Mouse (Mus musculus): ENCODE results near the gene 1700067P10Rik. TPM values are rescaled to one million over a fixed set of nuclear protein-coding genes. Genes with fewer than 3 reads are reported as not detected.
A peak's percentile ranks its signal among the peaks of the same experiment; 100 is the strongest.

1700067P10Rik gene
- polyA plus RNA-seq, 1 experiment from 2014 or later: not detected

DNA sequence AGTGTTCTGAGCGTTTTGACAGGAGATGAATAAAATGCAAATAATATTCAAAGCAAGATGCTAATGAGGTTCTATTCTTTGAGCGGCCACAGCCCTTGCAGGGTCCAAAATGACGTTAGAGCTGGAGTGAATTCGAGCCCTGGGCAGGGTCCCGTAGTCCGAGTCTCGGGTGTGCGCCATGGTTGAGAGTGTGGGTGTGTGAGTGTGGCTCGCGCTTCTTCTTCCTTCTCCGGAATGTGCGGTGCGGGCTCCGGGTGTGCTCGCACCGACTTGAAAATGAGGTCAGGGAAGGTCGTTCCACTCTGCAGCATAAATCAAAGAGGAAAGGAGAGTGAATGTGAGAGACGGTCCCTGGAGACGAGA, 9.4 kb downstream of the 1700067P10Rik start:
- Histone ChIP-seq H3K27me3 (replicated peaks; ENCODE audit: control insufficient read depth, insufficient read depth, low read length) (peaks cover 57% of the 10 kb centered on the region), H3K27ac (ENCODE audit: low read depth) (no peak overlapping the region)

DNA sequence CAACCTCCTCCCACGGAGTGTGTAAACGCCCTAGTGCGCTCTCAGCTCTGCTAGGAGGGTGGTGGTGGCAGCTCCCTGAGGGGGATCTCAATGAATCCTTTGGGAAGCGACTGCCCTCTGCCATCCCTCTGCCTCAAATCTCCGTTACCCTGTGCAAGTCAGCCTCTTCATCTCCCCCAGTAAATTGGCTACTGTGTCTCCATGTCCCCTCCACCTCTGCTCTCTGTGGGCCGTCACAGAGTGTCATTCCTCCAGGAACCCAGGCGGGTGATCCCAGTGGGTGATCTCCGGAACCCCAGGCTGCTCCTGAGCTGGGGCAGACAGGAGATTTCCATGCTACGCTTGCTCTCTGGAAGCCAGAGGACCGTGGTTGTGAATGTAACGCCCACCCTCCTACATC, 10.2 kb downstream of the 1700067P10Rik start:
- ATAC-seq (replicated peaks; ENCODE audit: low FRiP score, low TSS enrichment, low read depth) (no peak), DNase-seq (ENCODE audit: low spot score) (peak; percentile 54)
- Histone ChIP-seq H3K9ac (ENCODE audit: low read length) (no peak overlapping the region), H3K36me3 (ENCODE audit: control insufficient read depth, insufficient read depth, low read length) (no peaks in the 10 kb centered on the region), H3K9me3 (ENCODE audit: control insufficient read depth, low read length) (no peaks in the 10 kb centered on the region), H3K4me2 (ENCODE audit: low read length) (no peak overlapping the region), H3K27ac (ENCODE audit: low read depth) (no peak overlapping the region), H3K4me1 (replicated peaks; ENCODE audit: control insufficient read depth, insufficient read depth, low read length) (peaks cover 38% of the 10 kb centered on the region), H3K4me3 (ENCODE audit: low read depth, low read length) (no peak overlapping the region), H3K27me3 (replicated peaks; ENCODE audit: control insufficient read depth, insufficient read depth, low read length) (peaks cover 50% of the 10 kb centered on the region)
- 44% methylated on average over 11 of the region's 11 CpGs for WGBS

More for the DNA sequence above, 9.4 kb downstream of the 1700067P10Rik start:
- ATAC-seq (replicated peaks; ENCODE audit: low FRiP score, low TSS enrichment, low read depth) (no peak), DNase-seq (ENCODE audit: low spot score) (peak; percentile 61)
- Histone ChIP-seq H3K9ac (ENCODE audit: low read length) (no peak overlapping the region), H3K4me3 (ENCODE audit: low read depth, low read length) (0 out of 2 replicates have a peak overlapping the region, but pooled peaks have one; percentile 16), H3K36me3 (ENCODE audit: control insufficient read depth, insufficient read depth, low read length) (no peaks in the 10 kb centered on the region), H3K4me2 (ENCODE audit: low read length) (peak overlapping the region; percentile 80), H3K4me1 (replicated peaks; ENCODE audit: control insufficient read depth, insufficient read depth, low read length) (peaks cover 38% of the 10 kb centered on the region), H3K9me3 (ENCODE audit: control insufficient read depth, low read length) (peaks cover 2% of the 10 kb centered on the region; the same call in 1 of the 2 replicates)
- 1% methylated on average over 19 of the region's 19 CpGs for WGBS

DNA sequence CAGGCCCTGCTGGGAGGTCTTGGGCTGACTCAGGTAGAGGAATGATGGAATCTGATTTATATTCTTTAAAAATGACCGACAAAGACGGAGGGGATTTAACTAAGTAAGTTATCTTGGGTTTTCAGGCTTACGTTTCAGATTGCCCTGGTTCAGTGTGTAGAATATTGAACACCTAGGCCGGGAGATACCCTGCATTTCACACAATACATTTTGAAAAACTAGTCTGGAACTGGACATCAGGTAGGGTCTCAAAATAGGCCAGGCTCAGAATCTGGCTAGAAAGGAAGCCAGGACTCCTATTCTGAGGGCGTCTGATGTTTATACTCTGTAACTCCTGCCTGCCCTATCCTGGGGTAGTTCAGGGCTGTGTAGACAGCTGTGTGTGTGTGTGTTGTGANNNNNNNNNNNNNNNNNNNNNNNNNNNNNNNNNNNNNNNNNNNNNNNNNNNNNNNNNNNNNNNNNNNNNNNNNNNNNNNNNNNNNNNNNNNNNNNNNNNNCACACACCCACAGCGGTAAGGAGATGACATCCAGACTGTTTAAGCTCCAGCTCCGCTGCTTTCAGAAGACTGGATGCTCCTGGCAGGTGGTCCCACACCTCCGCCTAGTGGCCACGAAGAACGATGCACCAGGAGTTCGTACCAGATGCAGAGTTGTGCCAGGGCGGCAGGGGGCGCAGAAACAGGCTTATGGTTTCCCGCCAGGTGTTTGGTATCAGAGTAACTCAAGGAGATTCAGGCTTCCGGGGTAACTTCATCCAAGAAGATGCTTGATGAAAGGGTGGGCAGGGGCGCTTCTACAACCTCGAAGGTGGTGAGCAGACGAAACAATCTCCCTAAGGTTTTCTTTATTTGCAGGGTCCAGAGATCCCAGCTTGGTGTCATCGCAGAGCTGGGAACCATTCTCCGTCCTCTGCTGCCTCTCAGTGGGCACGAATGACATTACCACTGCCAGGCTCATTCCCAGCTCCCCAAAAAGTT, 11.6 kb downstream of the 1700067P10Rik start:
- Histone ChIP-seq H3K36me3 (ENCODE audit: control insufficient read depth, insufficient read depth, low read length) (no peaks in the 10 kb centered on the region), H3K9ac (ENCODE audit: low read length) (no peak overlapping the region), H3K4me3 (ENCODE audit: low read depth, low read length) (peak overlapping the region; percentile 29), H3K27me3 (replicated peaks; ENCODE audit: control insufficient read depth, insufficient read depth, low read length) (peaks cover 36% of the 10 kb centered on the region), H3K4me2 (ENCODE audit: low read length) (peak overlapping the region; percentile 50), H3K27ac (ENCODE audit: low read depth) (no peak overlapping the region), H3K4me1 (replicated peaks; ENCODE audit: control insufficient read depth, insufficient read depth, low read length) (peaks cover 31% of the 10 kb centered on the region), H3K9me3 (ENCODE audit: control insufficient read depth, low read length) (no peaks in the 10 kb centered on the region)
- ATAC-seq (replicated peaks; ENCODE audit: low FRiP score, low TSS enrichment, low read depth) (peak; percentile 67), DNase-seq (ENCODE audit: low spot score) (peak; percentile 98)
- 10% methylated on average over 21 of the region's 21 CpGs for WGBS

DNA sequence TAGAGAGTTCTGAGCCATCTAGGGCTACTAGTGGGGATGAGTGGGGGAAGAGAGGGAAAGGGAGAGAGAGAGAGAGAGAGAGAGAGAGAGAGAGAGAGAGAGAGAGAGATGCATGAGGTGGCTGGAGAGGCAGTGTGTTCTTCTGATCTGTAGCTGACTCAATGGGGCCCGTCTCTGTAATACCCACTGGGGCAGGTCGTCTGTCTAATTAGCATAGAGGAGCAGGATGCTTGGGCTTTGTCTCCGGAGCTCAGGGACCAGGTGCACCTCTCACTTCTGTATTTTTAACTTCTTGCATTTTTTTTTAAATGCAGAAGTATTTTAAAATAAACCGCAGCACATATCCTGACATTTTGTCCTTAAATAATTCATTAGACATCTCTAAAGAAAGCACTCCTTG, 18.2 kb downstream of the 1700067P10Rik start:
- DNase-seq (ENCODE audit: low spot score) (no peak), ATAC-seq (replicated peaks; ENCODE audit: low FRiP score, low TSS enrichment, low read depth) (no peak)
- H3K4me1 ChIP-seq (replicated peaks; ENCODE audit: control insufficient read depth, insufficient read depth, low read length): no peaks in the 10 kb centered on the region; the same call in 1 of the 2 replicates
- no peak overlapping the region for H3K27ac ChIP-seq (ENCODE audit: low read depth)
- no peaks in the 10 kb centered on the region for H3K36me3 ChIP-seq (ENCODE audit: control insufficient read depth, insufficient read depth, low read length)
- no peak overlapping the region for H3K4me2 ChIP-seq (ENCODE audit: low read length)
- H3K4me3 ChIP-seq (ENCODE audit: low read depth, low read length): no peak overlapping the region
- WGBS: 59% methylated on average over 4 of the region's 4 CpGs
- no peaks in the 10 kb centered on the region for H3K27me3 ChIP-seq (replicated peaks; ENCODE audit: control insufficient read depth, insufficient read depth, low read length)
- no peaks in the 10 kb centered on the region for H3K9me3 ChIP-seq (ENCODE audit: control insufficient read depth, low read length)
- H3K9ac ChIP-seq (ENCODE audit: low read length): no peak overlapping the region

GRCm38 (mm10) chr17:48107862-48108261, 18.7 kb downstream of the 1700067P10Rik start:
- Histone ChIP-seq H3K4me1 (replicated peaks; ENCODE audit: control insufficient read depth, insufficient read depth, low read length) (no peaks in the 10 kb centered on the region; the same call in 1 of the 2 replicates), H3K4me2 (ENCODE audit: low read length) (no peak overlapping the region), H3K9ac (ENCODE audit: low read length) (no peak overlapping the region), H3K9me3 (ENCODE audit: control insufficient read depth, low read length) (no peaks in the 10 kb centered on the region), H3K27me3 (replicated peaks; ENCODE audit: control insufficient read depth, insufficient read depth, low read length) (no peaks in the 10 kb centered on the region), H3K27ac (ENCODE audit: low read depth) (no peak overlapping the region), H3K4me3 (ENCODE audit: low read depth, low read length) (no peak overlapping the region), H3K36me3 (ENCODE audit: control insufficient read depth, insufficient read depth, low read length) (no peaks in the 10 kb centered on the region)
- ATAC-seq (replicated peaks; ENCODE audit: low FRiP score, low TSS enrichment, low read depth) (no peak), DNase-seq (ENCODE audit: low spot score) (no peak)
- WGBS: 53% methylated on average over 6 of the region's 6 CpGs

GRCm38 (mm10) chr17:48108520-48108919, 19.4 kb downstream of the 1700067P10Rik start:
- Histone ChIP-seq H3K9ac (ENCODE audit: low read length) (no peak overlapping the region), H3K4me3 (ENCODE audit: low read depth, low read length) (no peak overlapping the region), H3K36me3 (ENCODE audit: control insufficient read depth, insufficient read depth, low read length) (no peaks in the 10 kb centered on the region), H3K4me2 (ENCODE audit: low read length) (no peak overlapping the region), H3K9me3 (ENCODE audit: control insufficient read depth, low read length) (peaks cover 4% of the 10 kb centered on the region; the same call in 1 of the 2 replicates), H3K27me3 (replicated peaks; ENCODE audit: control insufficient read depth, insufficient read depth, low read length) (no peaks in the 10 kb centered on the region), H3K27ac (ENCODE audit: low read depth) (no peak overlapping the region), H3K4me1 (replicated peaks; ENCODE audit: control insufficient read depth, insufficient read depth, low read length) (no peaks in the 10 kb centered on the region; the same call in 1 of the 2 replicates)
- ATAC-seq (replicated peaks; ENCODE audit: low FRiP score, low TSS enrichment, low read depth) (no peak), DNase-seq (ENCODE audit: low spot score) (no peak)
- 77% methylated on average over 3 of the region's 3 CpGs for WGBS

DNA sequence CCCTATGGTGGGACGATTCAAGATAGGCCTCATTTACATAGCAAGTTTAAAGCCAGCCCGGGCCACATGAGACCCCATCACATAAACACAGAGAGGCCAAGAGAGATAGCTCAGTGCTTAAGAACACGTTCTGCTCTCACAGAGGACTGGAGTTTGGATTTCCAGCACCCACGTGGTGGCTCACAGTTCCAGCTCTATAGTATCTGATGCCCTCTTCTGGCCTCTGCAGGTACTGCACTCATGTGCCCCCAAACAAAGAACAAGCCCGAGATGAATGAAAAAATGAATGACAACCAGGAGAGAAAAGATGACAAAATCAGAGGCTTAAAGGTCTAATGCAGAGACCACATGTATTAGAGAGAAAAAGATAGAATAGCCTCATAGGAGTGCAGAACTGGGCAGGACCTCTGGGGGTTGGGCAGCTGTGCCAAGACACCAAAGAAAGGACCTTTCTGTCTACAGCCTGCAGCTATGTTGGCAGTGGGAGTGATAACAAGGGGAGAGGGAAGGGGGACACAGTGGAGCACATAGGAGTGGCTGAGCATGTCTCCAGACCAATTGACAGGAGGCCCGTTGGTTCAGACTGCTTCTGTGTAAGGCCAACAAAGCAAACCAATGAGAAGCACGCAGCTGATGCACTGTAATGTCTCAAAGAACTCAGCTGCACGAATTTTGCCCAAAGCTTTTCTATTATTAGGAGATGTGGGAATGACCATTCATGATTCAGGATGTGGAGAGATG, 21.6 kb downstream of the 1700067P10Rik start:
- H3K4me2 ChIP-seq (ENCODE audit: low read length): no peak overlapping the region
- no peak overlapping the region for H3K9ac ChIP-seq (ENCODE audit: low read length)
- H3K36me3 ChIP-seq (ENCODE audit: control insufficient read depth, insufficient read depth, low read length): no peaks in the 10 kb centered on the region
- H3K27me3 ChIP-seq (replicated peaks; ENCODE audit: control insufficient read depth, insufficient read depth, low read length): no peaks in the 10 kb centered on the region
- no peaks in the 10 kb centered on the region; the same call in 1 of the 2 replicates for H3K4me1 ChIP-seq (replicated peaks; ENCODE audit: control insufficient read depth, insufficient read depth, low read length)
- peak; percentile 66 for DNase-seq (ENCODE audit: low spot score)
- H3K9me3 ChIP-seq (ENCODE audit: control insufficient read depth, low read length): peaks cover 5% of the 10 kb centered on the region; the same call in 1 of the 2 replicates
- H3K27ac ChIP-seq (ENCODE audit: low read depth): no peak overlapping the region
- 45% methylated on average over 8 of the region's 8 CpGs for WGBS
- no peak overlapping the region for H3K4me3 ChIP-seq (ENCODE audit: low read depth, low read length)
- ATAC-seq (replicated peaks; ENCODE audit: low FRiP score, low TSS enrichment, low read depth): no peak

- Histone ChIP-seq H3K4me2 (ENCODE audit: low read length) (no peak overlapping the region), H3K9me3 (ENCODE audit: control insufficient read depth, low read length) (no peaks in the 10 kb centered on the region; the same call in 1 of the 2 replicates), H3K27ac (ENCODE audit: low read depth) (no peak overlapping the region), H3K4me3 (ENCODE audit: low read depth, low read length) (no peak overlapping the region), H3K4me1 (replicated peaks; ENCODE audit: control insufficient read depth, insufficient read depth, low read length) (no peaks in the 10 kb centered on the region), H3K36me3 (ENCODE audit: control insufficient read depth, insufficient read depth, low read length) (no peaks in the 10 kb centered on the region), H3K9ac (ENCODE audit: low read length) (no peak overlapping the region), H3K27me3 (replicated peaks; ENCODE audit: control insufficient read depth, insufficient read depth, low read length) (no peaks in the 10 kb centered on the region)
- 89% methylated on average over 1 of the region's 1 CpGs for WGBS
- ATAC-seq (replicated peaks; ENCODE audit: low FRiP score, low TSS enrichment, low read depth): no peak
- no peak for DNase-seq (ENCODE audit: low spot score)
Observed at GRCm38 (mm10) chr17:48118570-48118969, 29.5 kb downstream of the 1700067P10Rik start.
